Mouse (Mus musculus) gastrocnemius, adult 2 months (tissue): ENCODE measurements around the gene Plpp3. TPM values are rescaled to one million over a fixed set of nuclear protein-coding genes. Genes with fewer than 3 reads are reported as not detected.

Experiments
- DNase-seq: peaks from one replicate; pipeline ENCODE4 v3.0.0; 2022
- H3K27ac ChIP-seq: fragments of 200-600 bp; 2 replicates; pipeline ENCODE4 v1.8.1; 2022; ENCODE audit warnings: mild to moderate bottlenecking
- H3K4me3 ChIP-seq: fragments of 200-600 bp; 2 replicates; pipeline ENCODE4 v1.8.1; 2022; ENCODE audit warnings: mild to moderate bottlenecking, moderate library complexity
- CTCF ChIP-seq: fragments of 200-600 bp; IDR thresholded peaks from 2 replicates; pipeline ENCODE4 v1.8.1; 2022; ENCODE audit warnings: antibody characterized with exemption, mild to moderate bottlenecking, moderate library complexity
- intact Hi-C: fragments of 180-260 bp; cut with DNase I; formaldehyde crosslinking; loops from one replicate; pipeline ENCODE4 v1.15.1; 2025
- total RNA-seq, 2 experiments: library from RNA; stranded (reverse); gene quantifications; 2 replicates each; pipeline ENCODE4 v1.2.3; 2021

Plpp3 gene
- total RNA-seq, 2 experiments from 2014 or later = 45.8 to 69.1 TPM

- intact Hi-C loops = no loop called here
- H3K4me3 ChIP-seq = no peak overlapping the region
- H3K27ac ChIP-seq = peak overlapping the region; percentile 87
- DNase-seq = no peak
- TF ChIP-seq CTCF = no peak
Observed at GRCm38 (mm10) chr4:105278161-105278560, 121.0 kb downstream of the Plpp3 start.

- H3K27ac ChIP-seq = peak overlapping the region; percentile 87
- TF ChIP-seq CTCF = no peak
- intact Hi-C loops = no loop called here
- DNase-seq = peak; percentile 87
- peak overlapping the region; percentile 45 for H3K4me3 ChIP-seq
Observed at GRCm38 (mm10) chr4:105278571-105279410, 121.6 kb downstream of the Plpp3 start.

- Histone ChIP-seq H3K27ac (peak overlapping the region; percentile 87), H3K4me3 (no peak overlapping the region)
- no peak for TF ChIP-seq CTCF
- DNase-seq = no peak
- intact Hi-C loops = no loop called here
Observed at GRCm38 (mm10) chr4:105279806-105280205, 122.7 kb downstream of the Plpp3 start.

- H3K27ac ChIP-seq = peak overlapping the region; percentile 51; the same call in 1 of the 2 replicates
- H3K4me3 ChIP-seq = no peak overlapping the region
- no peak for TF ChIP-seq CTCF
- intact Hi-C loops = no loop called here
- no peak for DNase-seq
Observed at GRCm38 (mm10) chr4:105281751-105282231, 124.6 kb downstream of the Plpp3 start.

Other genes with a start within 250 kb of the Plpp3 start
- under 1 TPM; 0.08 to 0.25 TPM for gene Fyb2, start 243.9 kb upstream of the Plpp3 start, total RNA-seq
- gene Prkaa2, start 47.5 kb upstream of the Plpp3 start, total RNA-seq = 100 to 1,000 TPM; 135 to 136 TPM